In the genomic region with DNA sequence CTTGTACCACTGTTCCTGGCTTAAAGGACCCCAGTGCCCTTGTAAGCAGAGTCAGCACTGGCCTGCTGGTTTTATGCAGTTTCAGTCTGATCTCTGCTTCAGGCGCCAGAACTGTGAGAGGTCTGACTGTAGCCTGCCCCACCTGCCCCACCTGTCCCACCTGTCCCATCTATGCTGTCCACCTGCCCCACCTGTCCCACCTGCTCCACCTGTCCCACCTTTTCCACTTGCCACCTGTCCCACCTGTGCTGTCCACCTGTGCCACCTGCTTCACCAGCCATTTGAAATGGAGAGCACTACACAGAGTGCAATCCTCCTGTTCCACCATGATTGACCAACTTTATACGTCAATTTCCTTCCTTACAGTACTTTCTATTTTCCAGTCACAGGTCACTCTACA, we compare ENCODE assay signal across 31 mouse cellular contexts.
"Had no signal": no experiment of that assay in that cellular context is flagged by ENCODE, and none has a peak within 500 bp of the region (broad histone marks: within the 10 kb centered on the region; RNA-seq: fewer than 3 reads in every experiment).

No protein-coding gene starts in this region.

- DNase-seq: left cerebral cortex, postnatal 4 days; liver; liver, embryonic 13.5 days; liver, postnatal 0 days; lung, adult 18-20 months; lung, adult 2 months; lung, embryonic 14.5 days; lung, postnatal 10 days; lung, postnatal 14 days; lung, postnatal 36 days; lung, postnatal 4 days; midbrain, embryonic 14.5 days had no signal

- H3K36me3 ChIP-seq: limb, embryonic 10.5 days; limb, embryonic 12.5 days; limb, embryonic 13.5 days; limb, embryonic 15.5 days; liver, embryonic 12.5 days; liver, embryonic 13.5 days; liver, embryonic 15.5 days; lung, embryonic 15.5 days; midbrain, embryonic 10.5 days; midbrain, embryonic 12.5 days; midbrain, embryonic 13.5 days; midbrain, embryonic 15.5 days; neural tube, embryonic 12.5 days had no signal

- H3K4me1 ChIP-seq: limb, embryonic 10.5 days; limb, embryonic 12.5 days; limb, embryonic 13.5 days; limb, embryonic 15.5 days; liver, embryonic 12.5 days; liver, embryonic 13.5 days; liver, embryonic 15.5 days; lung, embryonic 15.5 days; midbrain, embryonic 10.5 days; midbrain, embryonic 12.5 days; midbrain, embryonic 13.5 days; midbrain, embryonic 15.5 days; neural tube, embryonic 12.5 days had no signal

- H3K27me3 ChIP-seq: limb, embryonic 12.5 days; limb, embryonic 13.5 days; limb, embryonic 15.5 days; liver, embryonic 12.5 days; liver, embryonic 15.5 days; lung, embryonic 15.5 days; midbrain, embryonic 13.5 days; midbrain, embryonic 15.5 days; neural tube, embryonic 12.5 days had no signal

- ATAC-seq: liver, embryonic 12.5 days; liver, postnatal 0 days; midbrain, embryonic 13.5 days; midbrain, embryonic 15.5 days; midbrain, embryonic 16.5 days had no signal

- H3K27ac ChIP-seq: limb, embryonic 10.5 days; limb, embryonic 12.5 days; limb, embryonic 13.5 days; limb, embryonic 15.5 days; liver, embryonic 12.5 days; liver, embryonic 13.5 days; liver, embryonic 14.5 days; liver, embryonic 15.5 days; lung, embryonic 15.5 days; macrophage; midbrain, embryonic 10.5 days; midbrain, embryonic 12.5 days; midbrain, embryonic 13.5 days; midbrain, embryonic 15.5 days; neural tube, embryonic 12.5 days had no signal

- H3K9me3 ChIP-seq: limb, embryonic 10.5 days; limb, embryonic 12.5 days; limb, embryonic 13.5 days; limb, embryonic 15.5 days; liver, embryonic 12.5 days; liver, embryonic 13.5 days; liver, embryonic 15.5 days; lung, embryonic 15.5 days; megakaryocyte, embryonic 14.5 days; midbrain, embryonic 10.5 days; midbrain, embryonic 12.5 days; midbrain, embryonic 13.5 days; midbrain, embryonic 15.5 days; neural tube, embryonic 12.5 days had no signal

- H3K9ac ChIP-seq: limb, embryonic 12.5 days; limb, embryonic 13.5 days; limb, embryonic 15.5 days; liver, embryonic 12.5 days; liver, embryonic 13.5 days; liver, embryonic 14.5 days; liver, embryonic 15.5 days; liver, postnatal 0 days; lung, embryonic 14.5 days; lung, embryonic 15.5 days; midbrain, embryonic 12.5 days; midbrain, embryonic 13.5 days; midbrain, embryonic 15.5 days; neural tube, embryonic 12.5 days had no signal

- H3K4me2 ChIP-seq: limb, embryonic 12.5 days; limb, embryonic 13.5 days; limb, embryonic 15.5 days; liver, embryonic 11.5 days; liver, embryonic 12.5 days; liver, embryonic 13.5 days; liver, embryonic 15.5 days; lung, embryonic 14.5 days; lung, embryonic 15.5 days; midbrain, embryonic 11.5 days; midbrain, embryonic 12.5 days; midbrain, embryonic 13.5 days; midbrain, embryonic 15.5 days; neural tube, embryonic 12.5 days had no signal

- H3K4me3 ChIP-seq: limb, embryonic 10.5 days; limb, embryonic 12.5 days; limb, embryonic 13.5 days; limb, embryonic 15.5 days; liver, embryonic 12.5 days; liver, embryonic 13.5 days; liver, embryonic 15.5 days; lung, embryonic 15.5 days; megakaryocyte, embryonic 14.5 days; midbrain, embryonic 10.5 days; midbrain, embryonic 12.5 days; midbrain, embryonic 13.5 days; midbrain, embryonic 15.5 days; myocyte; neural tube, embryonic 12.5 days had no signal
